Mouse (Mus musculus) heart, adult 18-20 months (tissue): Measurements from ENCODE around the gene Trim44. TPM values are rescaled to one million over a fixed set of nuclear protein-coding genes. Genes with fewer than 3 reads are reported as not detected.

Source experiments
- DNase-seq, 2 experiments: peaks; one replicate each; pipeline ENCODE4 v3.0.0; 2021 to 2022; ENCODE audit warnings: mixed read lengths in 1 of 2
- total RNA-seq, 2 experiments: library from RNA; stranded (reverse); gene quantifications; 2 replicates each; pipeline ENCODE4 v1.2.3; 2021

Gene Trim44
- total RNA-seq, 2 experiments from 2014 or later: 28.1 to 28.2 TPM

- DNase-seq: no peak
Measured at GRCm38 (mm10) chr2:102364565-102365200, 42.9 kb downstream of the Trim44 start.

GRCm38 (mm10) chr2:102362896-102363530 is 44.6 kb downstream of the Trim44 start:
- no peak for DNase-seq

- no peak for DNase-seq
Measured at GRCm38 (mm10) chr2:102362266-102362665, 45.4 kb downstream of the Trim44 start.

- DNase-seq: peak in 1 of 2 experiments; percentile 20
Measured at GRCm38 (mm10) chr2:102356879-102357695, 50.5 kb downstream of the Trim44 start.

GRCm38 (mm10) chr2:102354076-102354475 is 53.6 kb downstream of the Trim44 start:
- no peak for DNase-seq

- DNase-seq: no peak
Measured at GRCm38 (mm10) chr2:102341429-102341828, 66.2 kb downstream of the Trim44 start.

GRCm38 (mm10) chr2:102336816-102337215 is 70.8 kb downstream of the Trim44 start:
- no peak for DNase-seq

GRCm38 (mm10) chr2:102331932-102332331 is 75.7 kb downstream of the Trim44 start:
- no peak for DNase-seq

GRCm38 (mm10) chr2:102331092-102331491 is 76.5 kb downstream of the Trim44 start:
- DNase-seq: no peak

GRCm38 (mm10) chr2:102325921-102326320 is 81.7 kb downstream of the Trim44 start:
- no peak for DNase-seq

- no peak for DNase-seq
Measured at GRCm38 (mm10) chr2:102324336-102324735, 83.3 kb downstream of the Trim44 start.

- no peak for DNase-seq
Measured at GRCm38 (mm10) chr2:102316540-102316939, 91.1 kb downstream of the Trim44 start.

- DNase-seq: no peak
Measured at GRCm38 (mm10) chr2:102315153-102315552, 92.5 kb downstream of the Trim44 start.

GRCm38 (mm10) chr2:102314610-102315009 is 93.0 kb downstream of the Trim44 start:
- peak; percentile 40 for DNase-seq

- no peak for DNase-seq
Measured at GRCm38 (mm10) chr2:102314068-102314467, 93.6 kb downstream of the Trim44 start.

- DNase-seq: no peak
Measured at GRCm38 (mm10) chr2:102312903-102313302, 94.7 kb downstream of the Trim44 start.

- peak in 1 of 2 experiments; percentile 15 for DNase-seq
Measured at GRCm38 (mm10) chr2:102303274-102303673, 104.4 kb downstream of the Trim44 start.

GRCm38 (mm10) chr2:102302532-102302931 is 105.1 kb downstream of the Trim44 start:
- no peak for DNase-seq

GRCm38 (mm10) chr2:102294827-102295270 is 112.8 kb downstream of the Trim44 start:
- peak; percentile 59 to 79 for DNase-seq

GRCm38 (mm10) chr2:102293181-102293580 is 114.4 kb downstream of the Trim44 start:
- DNase-seq: no peak

GRCm38 (mm10) chr2:102292051-102292450 is 115.6 kb downstream of the Trim44 start:
- no peak for DNase-seq

GRCm38 (mm10) chr2:102291533-102291932 is 116.1 kb downstream of the Trim44 start:
- no peak for DNase-seq

- DNase-seq: peak; percentile 39 to 72
Measured at GRCm38 (mm10) chr2:102290041-102290440, 117.6 kb downstream of the Trim44 start.
